Mouse (Mus musculus) A20 (cell line): Measurements from ENCODE around the gene Prmt9.
A peak's percentile ranks its signal among the peaks of the same experiment; 100 is the strongest.

Source experiments
- DNase-seq: peaks from one replicate; pipeline ENCODE4 v3.0.0-alpha.2; 2011; ENCODE audit warnings: low read depth, low spot score

The Prmt9 gene

DNA sequence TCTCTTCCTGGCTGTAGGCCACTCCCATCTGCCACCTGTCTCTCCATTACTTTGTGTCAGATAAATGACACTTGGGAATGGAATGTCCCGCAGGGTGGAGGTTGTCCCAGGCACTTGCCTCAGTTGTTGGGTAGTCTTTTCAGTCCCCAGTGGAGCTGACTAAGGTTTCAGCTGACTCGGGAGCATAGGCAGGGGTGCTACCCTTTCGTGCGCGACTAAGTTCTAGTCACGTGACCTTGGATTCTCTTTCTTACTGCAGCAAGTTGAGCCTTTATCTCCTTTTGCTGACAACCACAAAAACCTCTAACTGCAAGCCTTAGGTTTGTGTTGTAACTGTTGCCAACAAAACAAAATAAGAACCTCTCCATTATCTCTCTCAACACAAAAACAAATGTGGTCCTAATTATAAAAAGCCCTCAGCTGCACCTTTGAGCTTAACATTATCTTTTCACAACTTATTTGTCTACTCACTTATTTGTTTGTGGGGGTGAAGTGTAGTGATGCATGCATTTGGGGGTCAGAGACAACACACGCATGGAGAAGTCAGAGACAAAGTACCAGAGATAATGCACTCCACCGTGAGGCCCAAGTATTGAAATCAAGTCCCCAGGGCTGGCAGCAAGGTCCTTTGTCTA is 14.7 kb upstream of the Prmt9 start:
- DNase-seq, result no peak

- DNase-seq, result peak; percentile 44
Observed at GRCm38 (mm10) chr8:77535026-77535595, 14.1 kb upstream of the Prmt9 start.

DNA sequence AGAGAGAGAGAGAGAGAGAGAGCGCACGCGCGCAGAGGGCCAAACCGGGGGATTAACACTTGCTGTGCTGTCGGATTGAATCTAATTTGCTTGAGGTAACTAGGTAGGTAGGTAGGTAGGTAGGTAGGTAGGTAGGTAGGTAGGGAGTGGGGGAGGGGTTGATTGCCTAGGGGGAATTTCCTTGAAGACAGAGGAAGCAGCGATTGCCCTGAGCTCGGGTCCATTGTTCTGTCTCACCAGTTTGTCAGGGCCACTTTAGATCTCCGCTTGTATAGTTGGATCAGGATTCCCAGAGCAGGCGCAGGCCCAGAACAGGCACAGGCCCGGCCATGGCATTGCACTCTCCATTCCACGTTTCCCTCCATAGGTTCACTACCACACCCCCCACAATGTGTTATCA is 12.4 kb upstream of the Prmt9 start:
- DNase-seq, result no peak

DNA sequence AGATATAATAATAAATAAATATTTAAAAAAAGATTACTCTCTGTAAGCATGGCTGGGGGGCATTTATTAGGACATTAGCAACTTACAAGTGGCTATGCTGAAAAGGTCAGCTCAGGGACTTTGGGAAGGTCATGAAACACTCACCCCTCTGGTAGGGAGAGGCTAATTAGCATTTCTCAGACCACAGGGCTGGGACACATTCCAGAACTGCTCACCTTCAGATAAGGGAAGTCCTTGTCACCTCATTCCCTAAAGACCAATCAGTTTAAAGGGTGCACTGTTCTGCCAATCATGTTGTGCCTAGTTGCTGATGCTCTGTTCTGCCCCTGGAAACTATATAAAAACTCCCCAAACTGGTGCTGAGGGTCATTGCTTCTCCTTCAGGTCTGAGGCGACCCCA is 10.9 kb upstream of the Prmt9 start:
- DNase-seq, result no peak

DNA sequence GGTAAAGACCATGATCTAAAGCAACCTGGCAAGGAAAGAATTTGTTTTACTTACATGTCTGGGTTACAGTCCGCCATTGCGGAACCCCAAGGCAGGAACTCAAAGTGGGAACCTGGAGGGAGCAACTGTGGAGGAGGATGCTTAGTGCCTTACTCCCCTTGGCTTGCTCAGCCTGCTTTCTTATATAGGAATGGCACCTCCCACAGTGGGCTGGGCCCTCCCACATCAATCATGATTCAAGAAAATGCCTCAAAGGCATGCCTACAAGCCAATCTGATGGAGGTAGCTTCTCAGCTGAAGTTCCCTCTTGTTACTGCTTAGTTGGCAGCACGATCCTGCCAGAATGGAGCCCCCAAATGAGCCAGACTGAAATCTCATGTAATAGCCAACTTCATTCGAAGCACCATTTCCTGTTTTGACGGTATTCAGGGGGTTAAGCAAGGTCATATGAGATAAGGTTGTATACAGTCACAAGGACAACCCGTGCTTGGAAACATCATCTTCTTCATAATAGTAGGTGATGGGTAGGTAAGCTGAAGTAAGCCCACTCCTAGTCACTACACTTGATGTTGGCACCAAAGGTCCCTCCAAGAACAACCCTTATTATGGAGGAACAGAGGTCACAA is 5.9 kb upstream of the Prmt9 start:
- no peak for DNase-seq

- no peak for DNase-seq
Observed at GRCm38 (mm10) chr8:77544428-77544827, 4.8 kb upstream of the Prmt9 start.

GRCm38 (mm10) chr8:77545616-77546015 is 3.6 kb upstream of the Prmt9 start:
- DNase-seq, result no peak

DNA sequence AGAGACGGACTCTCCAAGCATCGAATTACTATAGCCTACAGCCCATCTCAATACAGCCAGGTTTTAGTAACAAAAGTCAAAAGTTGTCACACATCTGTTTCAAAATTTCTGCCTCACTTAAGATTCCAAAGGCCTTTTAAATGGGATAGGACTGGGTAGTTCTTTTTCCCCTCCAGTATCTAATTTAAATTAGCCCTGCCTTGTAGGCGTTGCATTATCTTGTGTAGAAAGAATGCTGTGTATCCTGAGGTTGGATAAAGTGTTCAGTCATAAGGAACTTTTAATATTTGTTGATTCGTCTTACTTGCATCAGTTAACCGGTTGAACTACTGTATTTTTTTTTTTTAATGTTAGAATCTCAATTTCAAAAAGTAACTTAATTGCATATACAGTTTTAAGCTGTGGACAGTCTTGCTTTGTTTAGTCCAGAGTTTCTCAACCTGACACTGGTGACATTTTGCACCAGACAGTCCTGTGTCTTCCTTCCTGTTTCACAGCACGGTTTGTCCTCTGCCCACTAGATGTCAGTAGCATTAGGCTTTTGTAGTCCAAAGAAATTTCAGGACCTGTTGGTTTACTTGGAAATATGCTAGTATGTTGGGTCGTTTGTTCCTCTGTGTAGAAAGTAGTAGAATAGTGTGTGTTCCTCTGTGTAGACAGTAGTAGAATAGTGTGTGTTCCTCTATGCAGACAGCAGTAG is 834 bp downstream of the Prmt9 start:
- peak; percentile 75 for DNase-seq

DNA sequence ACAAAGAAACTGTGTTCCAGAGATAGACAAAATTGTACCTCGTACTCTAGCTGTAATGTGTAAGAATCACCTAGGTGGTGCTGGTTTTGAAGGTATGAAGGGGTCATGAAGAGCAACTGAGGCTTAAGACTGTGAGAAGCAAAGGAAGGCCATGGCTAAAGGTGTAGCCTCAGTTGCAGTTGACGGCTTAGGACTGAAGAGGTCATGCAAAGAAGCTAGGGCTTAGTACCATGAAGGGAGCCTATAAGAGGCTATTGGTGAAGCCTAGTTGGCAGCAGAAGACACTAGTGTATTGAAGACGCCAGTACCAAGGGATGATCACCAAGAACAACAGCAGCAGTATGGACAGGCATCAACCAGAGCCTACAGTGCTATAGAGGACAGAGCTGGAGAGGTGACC is 3.3 kb downstream of the Prmt9 start:
- no peak for DNase-seq

DNA sequence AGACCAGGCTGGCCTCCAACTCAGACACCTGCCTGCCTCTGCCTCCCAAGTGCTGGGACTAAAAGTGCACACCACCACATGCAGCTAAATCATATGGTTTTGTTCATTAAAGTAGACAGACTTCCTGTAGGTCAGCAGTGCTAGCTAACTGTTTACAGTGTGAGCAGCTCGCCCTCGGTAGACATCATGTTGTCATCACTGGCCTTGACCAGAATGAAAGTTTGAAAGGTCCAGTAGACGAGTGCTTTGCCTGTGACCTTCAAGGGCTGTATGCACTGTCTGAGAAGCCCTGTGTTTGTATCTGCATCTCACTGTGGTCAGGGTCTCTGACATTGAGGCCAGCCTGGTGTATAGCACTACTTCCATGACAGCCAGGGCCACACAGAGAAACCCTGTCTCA is 12.2 kb downstream of the Prmt9 start:
- DNase-seq, result no peak

DNA sequence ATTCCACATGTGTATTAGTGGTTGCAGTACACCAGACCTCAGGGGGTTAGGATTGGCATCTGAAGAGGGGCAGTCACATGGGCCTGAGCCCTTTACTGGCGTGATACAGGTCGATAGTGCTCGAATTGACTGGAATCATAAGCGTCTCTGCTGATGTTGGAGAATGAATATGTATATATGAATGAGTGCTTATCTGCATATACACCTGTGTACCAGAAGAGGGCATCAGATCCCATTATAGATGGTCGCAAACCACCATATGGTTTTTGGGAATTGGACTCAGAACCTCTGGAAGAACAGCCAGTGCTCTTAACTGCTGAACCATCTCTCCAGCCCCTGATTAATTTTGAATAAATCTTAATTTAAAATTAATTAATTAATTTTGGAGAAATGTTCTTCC is 25.0 kb downstream of the Prmt9 start:
- peak; percentile 11 for DNase-seq

DNA sequence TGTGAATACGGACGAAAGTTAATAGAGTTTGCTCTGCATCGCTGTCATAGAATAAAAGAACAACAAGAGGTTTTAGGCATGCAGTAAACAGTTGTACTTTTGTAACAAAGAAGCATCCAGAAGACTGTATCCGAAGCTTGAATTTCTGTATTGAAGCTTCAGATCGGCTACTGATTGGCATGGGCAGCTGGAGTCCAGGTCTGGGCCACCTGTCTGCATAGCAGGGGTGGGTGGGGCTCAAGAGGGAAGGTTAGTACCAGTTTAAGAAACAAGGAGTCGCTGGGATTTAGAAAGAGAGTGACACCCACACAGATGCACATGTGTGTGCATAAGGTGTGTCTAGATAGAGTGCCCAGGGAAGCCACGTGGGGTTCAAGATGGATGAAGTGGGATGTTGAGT is 28.5 kb downstream of the Prmt9 start:
- no peak for DNase-seq

DNA sequence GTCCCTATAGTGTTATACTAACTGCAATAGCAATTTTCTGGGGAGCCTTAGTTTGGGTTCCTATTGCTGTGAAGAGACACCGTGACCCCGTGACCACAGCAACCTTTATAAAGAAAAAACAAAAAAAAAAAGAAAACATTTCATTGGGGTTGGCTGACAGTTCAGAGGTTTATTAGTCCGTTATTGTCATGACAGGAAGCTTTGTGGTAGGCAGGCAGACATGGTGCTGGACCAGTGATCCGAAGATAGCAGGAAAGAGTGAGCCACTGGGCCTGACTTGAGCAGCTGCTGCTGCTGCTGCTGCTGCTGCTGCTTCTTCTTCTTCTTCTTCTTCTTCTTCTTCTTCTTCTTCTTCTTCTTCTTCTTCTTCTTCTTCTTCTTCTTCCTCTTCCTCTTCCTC is 35.0 kb downstream of the Prmt9 start:
- peak; percentile 29 for DNase-seq

- no peak for DNase-seq
Observed at GRCm38 (mm10) chr8:77609621-77610020, 60.4 kb downstream of the Prmt9 start.

DNA sequence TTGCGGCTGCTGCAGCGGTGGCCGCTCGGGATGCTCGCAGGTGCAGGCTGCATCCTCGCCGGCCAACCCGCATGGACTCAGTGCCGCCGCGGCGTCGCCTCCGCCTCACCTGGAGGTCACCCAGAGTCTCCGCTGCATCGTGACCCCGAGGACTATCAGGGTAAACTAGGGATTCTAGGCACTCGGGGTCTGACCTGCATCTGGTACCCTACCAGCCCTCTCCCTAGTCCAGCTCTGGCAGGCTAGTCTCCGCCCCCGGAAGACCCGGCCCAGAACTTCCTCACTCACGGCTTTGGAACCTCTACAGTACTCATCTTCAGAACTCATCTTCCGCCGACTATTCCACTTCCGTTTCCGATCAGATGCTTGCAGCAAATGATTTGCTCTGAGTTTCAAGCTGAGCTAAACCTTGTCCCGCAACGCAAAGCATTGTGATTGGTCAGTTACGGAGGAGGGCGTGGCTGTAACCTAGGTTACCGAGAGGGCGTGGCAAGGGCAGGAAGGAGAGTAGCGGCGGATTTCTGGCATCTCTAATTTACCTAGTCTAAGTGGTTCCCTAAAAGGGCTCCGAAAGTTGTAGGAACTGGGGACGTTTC is 61.3 kb downstream of the Prmt9 start, which contains the start of gene Tmem184c:
Gene Tmem184c, minus strand, starts transcription at position 325 of the 596 bp plus-strand sequence.
- peak; percentile 99 for DNase-seq

GRCm38 (mm10) chr8:77617916-77618315 is 68.7 kb downstream of the Prmt9 start:
- peak; percentile 28 for DNase-seq

- no peak for DNase-seq
Observed at GRCm38 (mm10) chr8:77623677-77624209, 74.5 kb downstream of the Prmt9 start.

DNA sequence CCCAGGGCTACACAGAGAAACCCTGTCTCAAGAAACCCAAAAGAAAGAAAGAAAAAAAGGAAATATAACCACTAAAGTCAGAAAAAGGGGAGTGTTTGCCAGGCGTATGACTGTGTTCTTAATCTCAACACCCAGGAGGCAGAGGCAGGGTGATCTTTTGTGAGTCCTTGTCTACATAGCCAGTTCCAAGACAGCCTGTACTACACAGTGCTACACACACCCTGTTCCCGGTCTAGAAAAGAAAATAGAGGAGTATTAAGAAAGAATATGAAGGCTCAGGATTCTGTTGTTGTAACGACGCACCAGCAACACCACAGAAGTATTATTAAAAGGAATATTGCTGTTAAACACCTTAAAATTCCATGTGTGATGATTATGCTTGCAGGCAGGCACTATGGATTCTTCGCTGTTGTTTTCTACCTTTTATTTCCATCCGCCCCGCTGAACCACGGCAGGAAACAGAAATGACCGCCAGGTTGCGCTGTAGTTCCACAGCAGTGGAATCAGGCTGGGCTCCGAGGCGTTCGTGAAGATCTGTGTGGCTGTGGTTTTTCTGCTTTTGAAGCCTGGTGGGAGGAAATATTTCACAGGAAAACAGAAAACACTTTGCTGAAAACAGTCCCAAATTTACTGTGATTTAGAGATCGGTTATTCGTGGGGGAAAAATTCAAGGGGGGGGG is 80.8 kb downstream of the Prmt9 start:
- peak; percentile 75 for DNase-seq

GRCm38 (mm10) chr8:77630691-77631090 is 81.5 kb downstream of the Prmt9 start:
- no peak for DNase-seq
